Mouse (Mus musculus) stomach, adult 2 months (tissue): ENCODE results near the gene Canx. TPM values are rescaled to one million over a fixed set of nuclear protein-coding genes. Genes with fewer than 3 reads are reported as not detected.

Experiments
- polyA plus RNA-seq: library from polyadenylated mRNA; depleted of rRNA; stranded (reverse); fragments of >200 nt; gene quantifications from 2 replicates; pipeline ENCODE4 v1.2.3, GENCODE M21; 2012; rRNA removed

The Canx gene
- polyA plus RNA-seq: 6.9 and 8.9 TPM in 2 replicates

DNA sequence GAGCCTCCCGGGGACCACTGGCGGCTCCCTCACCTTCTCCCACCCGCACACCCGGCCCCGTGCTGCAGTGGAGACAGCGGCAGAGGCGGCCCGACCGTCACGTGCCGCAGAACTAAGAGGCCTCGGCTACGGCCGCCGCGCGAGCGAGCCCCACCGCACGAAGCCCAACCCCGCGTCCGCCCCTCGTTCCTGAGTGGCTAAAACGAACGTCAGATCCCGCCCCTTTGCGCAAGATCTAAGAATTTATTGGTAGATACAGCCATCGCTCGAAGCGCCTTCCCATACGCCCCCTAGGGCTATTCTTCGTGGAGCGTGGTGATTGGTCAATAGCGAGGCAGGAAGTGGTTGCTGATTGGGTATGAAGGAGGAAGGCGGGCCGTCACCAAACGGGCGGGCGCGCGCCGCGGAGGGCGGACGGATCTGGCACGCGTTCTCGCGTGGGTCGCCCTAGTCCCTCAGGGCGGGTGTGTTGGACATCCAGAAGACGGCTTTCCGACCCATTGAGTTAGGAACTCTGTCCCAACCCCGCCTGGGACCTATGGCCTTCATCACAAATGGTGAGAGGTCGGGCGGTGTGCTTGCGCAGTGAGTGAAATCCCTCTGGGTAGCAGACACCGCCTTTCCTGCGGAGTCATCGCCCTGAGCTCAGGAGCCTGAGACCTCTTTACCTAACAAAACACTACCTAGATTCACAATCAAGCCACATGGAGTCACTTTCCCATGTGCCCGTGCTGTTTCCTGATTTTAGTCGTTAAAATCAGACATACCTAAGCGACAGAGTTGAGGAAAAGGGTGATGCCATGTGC lies at the start of gene Canx:
Gene Canx, minus strand, starts transcription at position 178 of the 806 bp plus-strand sequence.

DNA sequence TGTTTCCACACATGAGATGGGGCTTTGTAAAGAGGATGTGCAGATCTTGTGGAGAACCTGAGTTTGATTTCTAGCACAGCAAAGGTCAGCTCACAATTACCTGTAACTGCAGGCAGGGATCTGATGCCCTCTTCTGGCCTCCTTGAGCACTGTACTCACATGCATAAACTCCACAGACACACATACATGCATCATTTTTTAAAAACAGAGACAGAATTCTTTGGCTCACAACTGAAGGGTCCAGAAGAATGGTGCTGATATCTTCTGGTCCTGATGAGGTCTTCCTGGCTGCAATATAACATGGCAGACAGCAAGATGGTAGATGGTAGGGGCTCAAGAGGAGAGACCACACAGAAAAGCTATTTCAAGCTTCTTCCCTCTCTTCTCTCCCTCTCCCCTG lies 28.7 kb upstream of the Canx start, which contains the start of gene Cby3:
Gene Cby3, plus strand, starts transcription at position 301 of the 400 bp plus-strand sequence.

DNA sequence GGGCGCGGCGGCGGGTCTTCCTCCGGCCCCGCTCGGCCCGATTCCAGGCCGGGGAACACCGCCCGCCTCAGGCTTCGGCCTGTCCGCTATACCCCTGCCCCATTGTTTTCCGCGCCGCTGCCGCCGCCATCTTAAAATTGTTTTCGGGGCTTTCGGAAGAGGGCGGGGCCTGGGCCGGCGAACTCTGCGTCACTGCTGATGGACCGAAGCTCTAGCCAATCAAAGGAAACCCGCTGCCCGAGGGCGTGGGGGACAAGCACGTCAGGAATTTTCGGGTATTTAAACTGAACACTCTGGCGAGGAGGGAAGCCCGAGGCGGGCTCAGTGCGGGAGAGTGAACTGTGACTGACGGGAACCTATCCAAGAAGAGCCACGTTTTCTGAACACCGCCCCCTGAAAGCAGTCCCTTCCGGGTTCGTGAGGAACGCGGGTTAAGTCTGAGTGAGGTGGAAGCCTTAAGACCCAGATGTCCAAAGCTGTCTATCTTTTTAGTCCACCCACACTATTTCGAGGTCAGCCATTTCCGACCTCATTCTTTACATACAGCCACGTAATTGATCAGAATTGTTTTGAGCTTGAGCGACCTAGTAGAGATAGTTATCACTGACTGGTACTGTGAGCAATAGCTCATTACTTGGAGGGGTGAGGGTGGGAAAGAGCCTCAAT lies 33.1 kb downstream of the Canx start, which contains the start of gene Maml1:
Gene Maml1, minus strand, starts transcription at position 122 of the 666 bp plus-strand sequence.

Other genes with a start within 250 kb of the Canx start
- 12.4 and 14.7 TPM in 2 replicates for gene Tbc1d9b, start 194.3 kb downstream of the Canx start, polyA plus RNA-seq
- 2.0 and 3.1 TPM in 2 replicates for gene Mrnip, start 151.2 kb downstream of the Canx start, polyA plus RNA-seq
- 79.4 and 111 TPM in 2 replicates for gene Sqstm1, start 114.8 kb downstream of the Canx start, polyA plus RNA-seq
- 75.4 and 163 TPM in 2 replicates for gene Mgat4b, start 114.8 kb downstream of the Canx start, polyA plus RNA-seq
- 43.0 and 77.1 TPM in 2 replicates for gene Ltc4s, start 87.1 kb downstream of the Canx start, polyA plus RNA-seq
- gene Maml1, start 33.4 kb downstream of the Canx start, polyA plus RNA-seq: 6.6 and 7.0 TPM in 2 replicates
- not detected in 2 replicates for gene Cby3, start 28.8 kb upstream of the Canx start, polyA plus RNA-seq
- 3.3 and 5.5 TPM in 2 replicates for gene Hnrnph1, start 51.3 kb upstream of the Canx start, polyA plus RNA-seq
- gene Rufy1, start 105.5 kb upstream of the Canx start, polyA plus RNA-seq: 7.6 and 9.3 TPM in 2 replicates